Mouse (Mus musculus) heart, postnatal 14 days (tissue): ENCODE measurements around the gene Dcun1d4. TPM values are rescaled to one million over a fixed set of nuclear protein-coding genes. Genes with fewer than 3 reads are reported as not detected.
A peak's percentile ranks its signal among the peaks of the same experiment; 100 is the strongest.

Experiments
- DNase-seq, 2 experiments: peaks; one replicate each; pipeline ENCODE4 v3.0.0; 2021 to 2022
- intact Hi-C: fragments of 180-260 bp; cut with DNase I; formaldehyde crosslinking; loops from one replicate; pipeline ENCODE4 v1.15.1; 2025
- total RNA-seq, 2 experiments: library from RNA; stranded (reverse); gene quantifications; 2 replicates each; pipeline ENCODE4 v1.2.3; 2021

Dcun1d4 gene
- total RNA-seq, 2 experiments from 2014 or later = 15.1 to 17.9 TPM

DNA sequence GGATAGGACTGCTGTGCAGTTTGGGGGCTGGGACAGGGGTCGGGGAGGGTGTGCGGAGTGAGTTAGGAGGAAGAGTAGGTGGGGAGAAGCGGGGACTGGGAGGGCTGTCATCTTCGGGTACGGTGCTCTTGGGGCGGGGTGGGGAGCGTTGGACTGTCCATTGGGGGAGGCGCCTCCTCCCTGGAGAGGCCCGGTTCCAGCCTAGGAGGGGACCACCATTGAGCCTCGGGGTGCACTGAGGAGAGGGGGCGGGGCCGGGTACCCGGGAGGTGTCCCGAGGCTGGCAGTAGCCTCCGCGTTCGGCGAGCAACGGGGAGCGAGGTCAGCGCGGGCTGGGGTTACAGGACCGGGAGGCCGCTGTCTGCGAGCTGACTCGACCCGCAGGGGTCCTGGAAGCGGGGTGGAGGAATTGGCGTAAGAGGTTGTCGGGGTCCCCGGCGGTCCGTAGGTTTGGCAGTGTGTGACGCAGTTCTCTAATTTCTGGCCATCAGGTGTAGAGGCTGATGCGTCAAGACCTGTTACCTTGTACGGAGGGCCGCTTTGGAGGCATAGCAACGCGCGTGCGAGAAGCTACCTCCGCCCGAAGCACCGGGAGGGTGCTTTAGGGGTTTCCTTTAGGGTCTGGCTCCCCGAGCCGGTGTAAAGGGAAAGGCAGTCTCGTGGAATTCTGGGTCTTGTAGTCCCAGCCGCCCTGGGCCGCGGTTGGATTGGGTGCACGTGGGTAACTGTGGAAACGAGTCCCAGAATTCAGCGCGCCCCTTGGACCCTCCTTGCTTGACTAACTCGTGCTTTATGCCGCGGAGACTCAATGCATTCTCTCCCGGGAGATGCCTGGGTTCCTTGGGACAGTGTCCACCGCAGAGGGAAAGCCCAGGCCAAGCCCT, 11.3 kb downstream of the Dcun1d4 start:
- DNase-seq = peak; percentile 80 to 83
- intact Hi-C loops = no loop called here

DNA sequence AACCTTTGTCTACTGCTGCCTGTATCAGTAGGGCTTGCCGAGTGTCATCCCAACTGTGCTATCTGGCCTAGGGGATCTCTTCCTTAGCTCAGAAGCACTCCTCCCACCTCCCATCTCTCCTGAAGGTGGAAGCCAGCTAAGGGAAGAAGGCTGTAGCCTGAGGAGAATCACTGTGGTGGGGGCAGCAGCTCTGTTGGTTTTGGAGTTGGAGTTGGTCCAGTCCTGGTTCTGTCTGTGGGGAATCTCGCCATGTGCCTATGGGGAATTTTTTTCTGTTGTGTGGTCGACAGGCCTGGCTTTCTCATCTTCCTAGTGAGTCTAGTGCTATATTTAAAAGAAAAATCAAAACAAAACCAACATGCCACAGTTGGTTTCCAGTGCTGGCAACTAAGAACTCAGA, 16.6 kb downstream of the Dcun1d4 start:
- intact Hi-C loops = no loop called here
- no peak for DNase-seq

GRCm38 (mm10) chr5:73498559-73498958, 17.8 kb downstream of the Dcun1d4 start:
- DNase-seq = no peak
- intact Hi-C loops = no loop called here

DNA sequence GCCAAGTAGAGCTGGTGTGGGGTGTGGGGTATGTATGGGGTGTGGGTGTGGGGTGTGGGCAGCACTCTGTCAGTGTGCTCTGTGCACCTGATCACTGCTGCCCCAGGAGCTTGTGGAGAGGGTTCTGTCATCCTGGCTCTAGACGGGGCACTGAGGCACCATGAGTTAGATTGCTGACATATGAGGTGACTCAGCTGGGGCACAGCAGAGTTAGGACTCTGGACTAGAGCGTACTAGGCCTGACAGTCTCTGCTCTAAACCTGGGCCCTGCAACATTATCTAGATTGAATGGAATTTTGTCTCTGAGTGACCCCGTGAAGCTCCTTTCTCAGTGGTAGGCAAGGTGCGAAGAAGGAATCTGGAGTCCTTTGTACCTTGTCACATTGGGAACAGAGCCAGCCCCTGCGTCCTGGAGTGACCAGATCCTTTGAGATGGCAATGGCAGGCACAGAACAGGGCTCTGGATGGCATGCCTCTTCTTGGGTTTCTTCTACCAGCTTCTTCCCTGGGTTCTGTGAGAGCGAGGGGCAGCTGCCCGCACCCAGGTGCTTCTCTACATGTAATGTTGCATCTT, 20.2 kb downstream of the Dcun1d4 start:
- peak in 1 of 2 experiments; percentile 10 for DNase-seq
- intact Hi-C loops = no loop called here

- DNase-seq = no peak
- intact Hi-C loops = no loop called here
Observed at GRCm38 (mm10) chr5:73502422-73502821, 21.6 kb downstream of the Dcun1d4 start.

DNA sequence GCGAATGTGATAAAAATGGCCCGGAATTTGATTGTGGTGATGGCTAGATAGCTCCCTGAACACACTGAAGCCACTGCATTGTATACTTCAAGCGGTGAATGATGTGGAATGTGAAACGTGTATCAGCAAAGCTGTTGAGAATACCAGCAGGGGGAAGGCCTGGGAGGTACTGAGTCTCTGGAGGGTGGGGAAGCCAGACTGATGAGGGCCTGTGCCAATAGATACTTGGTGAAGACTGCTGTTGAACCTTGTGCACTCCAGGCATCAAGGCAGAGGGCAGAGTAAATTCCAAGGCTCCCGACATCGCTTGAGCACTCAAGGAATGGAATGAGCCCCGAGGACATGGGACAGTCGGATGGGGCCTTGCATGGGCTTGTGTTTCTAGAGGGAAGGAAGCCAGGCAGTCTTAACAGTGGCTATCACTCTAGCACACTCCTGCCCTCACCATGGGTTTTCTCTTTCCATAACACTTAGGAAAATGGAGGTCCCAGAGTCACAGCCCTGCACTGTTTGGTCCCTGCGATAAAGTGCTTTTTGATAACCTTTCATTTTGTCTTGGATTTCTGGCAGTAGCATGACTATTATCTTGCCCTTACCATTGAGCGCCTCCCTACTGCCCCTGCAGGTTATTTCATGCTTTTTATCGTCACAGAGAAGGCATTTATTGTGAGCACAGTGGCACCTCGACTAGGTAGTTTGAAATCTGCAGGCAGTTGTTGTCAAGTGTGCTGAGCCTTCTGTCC, 22.4 kb downstream of the Dcun1d4 start:
- no peak for DNase-seq
- intact Hi-C loops = no loop called here

GRCm38 (mm10) chr5:73511074-73511473, 30.3 kb downstream of the Dcun1d4 start:
- DNase-seq = no peak

DNA sequence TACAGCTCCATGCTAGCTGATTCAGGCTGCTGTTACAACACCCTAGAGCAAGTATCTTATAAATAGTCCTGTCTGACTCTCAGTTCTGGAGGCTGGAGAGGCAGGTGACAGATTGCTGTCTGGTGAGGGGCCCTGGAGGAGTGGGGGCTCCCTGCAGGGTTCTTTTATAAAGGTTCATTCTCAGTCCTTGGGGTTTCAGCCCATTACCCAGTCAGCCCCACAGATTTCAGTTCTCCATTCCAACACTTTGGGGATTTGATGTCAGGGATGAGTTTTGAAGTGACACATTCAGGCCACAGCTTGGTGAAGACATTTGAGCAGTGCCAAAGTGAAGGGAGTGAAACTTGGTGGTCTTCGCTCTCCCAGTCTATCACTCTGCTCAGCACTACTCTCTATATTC, 31.4 kb downstream of the Dcun1d4 start:
- no peak for DNase-seq
- intact Hi-C loops = no loop called here

More at GRCm38 (mm10) chr5:73511074-73511473, 30.3 kb downstream of the Dcun1d4 start:
- intact Hi-C loops = no loop called here

GRCm38 (mm10) chr5:73512661-73513060, 31.9 kb downstream of the Dcun1d4 start:
- intact Hi-C loops = no loop called here
- DNase-seq = no peak

- intact Hi-C loops = no loop called here
- DNase-seq = no peak
Observed at GRCm38 (mm10) chr5:73514202-73514601, 33.4 kb downstream of the Dcun1d4 start.

- no peak for DNase-seq
- intact Hi-C loops = no loop called here
Observed at GRCm38 (mm10) chr5:73517299-73517698, 36.5 kb downstream of the Dcun1d4 start.

DNA sequence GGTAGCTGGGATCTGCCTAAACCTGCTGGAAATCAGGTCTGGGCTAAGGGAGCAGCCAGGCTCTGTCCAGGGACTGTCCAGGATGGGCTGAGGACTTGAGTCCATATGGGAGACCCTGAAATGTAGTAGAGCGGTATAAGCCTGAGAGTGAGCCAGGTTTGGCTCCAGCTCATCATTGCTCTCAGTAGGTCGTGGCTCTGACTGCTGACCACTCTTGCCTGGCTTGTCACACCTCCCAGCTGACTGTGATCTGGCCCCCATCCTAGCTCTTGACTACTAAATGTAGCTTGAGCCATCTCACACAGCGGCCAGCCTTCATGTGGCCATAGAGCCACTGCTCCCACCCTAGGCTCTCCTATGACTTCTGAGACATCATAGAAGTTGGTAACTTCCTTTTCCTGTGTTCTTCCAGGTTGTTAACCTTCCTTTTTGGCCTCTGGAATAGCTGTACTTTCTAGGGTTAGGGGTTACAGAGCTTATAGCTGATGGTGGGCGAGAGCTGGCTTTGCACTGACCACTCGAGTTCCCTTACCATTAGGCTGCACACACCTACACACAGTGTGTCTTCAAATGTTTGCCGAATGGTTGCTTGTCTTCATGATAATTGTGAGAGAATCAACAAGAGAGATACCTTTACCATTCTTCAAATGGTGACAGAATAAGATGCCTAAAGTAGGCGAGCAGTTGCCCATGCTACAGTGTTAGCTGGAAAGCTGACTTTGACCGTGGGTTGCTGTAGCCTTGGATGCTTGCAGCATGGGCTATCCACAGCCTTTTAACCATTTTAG, 37.8 kb downstream of the Dcun1d4 start:
- DNase-seq = no peak

DNA sequence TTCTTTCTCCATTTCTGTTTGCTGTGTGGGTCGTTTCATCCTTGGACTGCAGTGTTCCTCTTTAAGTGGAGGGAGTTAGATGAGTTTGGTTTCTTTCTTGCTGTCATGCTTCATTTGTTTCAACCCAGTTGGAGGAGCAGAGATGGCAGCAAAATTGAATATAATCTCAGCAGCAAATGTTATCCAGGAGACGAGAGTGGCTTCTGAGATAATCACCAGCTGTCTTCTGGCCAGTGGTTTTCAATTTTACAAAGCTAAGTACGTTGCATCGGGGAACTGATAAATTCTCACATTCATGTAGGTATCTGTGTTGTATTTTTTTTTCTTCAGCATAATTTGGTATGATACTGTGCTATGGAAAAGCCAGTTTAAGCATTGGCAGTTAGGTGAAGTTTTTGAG, 40.0 kb downstream of the Dcun1d4 start:
- DNase-seq = no peak
- intact Hi-C loops = no loop called here

More for the DNA sequence above, 37.8 kb downstream of the Dcun1d4 start:
- intact Hi-C loops = no loop called here

- no peak for DNase-seq
- intact Hi-C loops = no loop called here
Observed at GRCm38 (mm10) chr5:73523227-73523626, 42.4 kb downstream of the Dcun1d4 start.

GRCm38 (mm10) chr5:73524300-73525000, 43.6 kb downstream of the Dcun1d4 start:
- intact Hi-C loops = no loop called here
- no peak for DNase-seq

DNA sequence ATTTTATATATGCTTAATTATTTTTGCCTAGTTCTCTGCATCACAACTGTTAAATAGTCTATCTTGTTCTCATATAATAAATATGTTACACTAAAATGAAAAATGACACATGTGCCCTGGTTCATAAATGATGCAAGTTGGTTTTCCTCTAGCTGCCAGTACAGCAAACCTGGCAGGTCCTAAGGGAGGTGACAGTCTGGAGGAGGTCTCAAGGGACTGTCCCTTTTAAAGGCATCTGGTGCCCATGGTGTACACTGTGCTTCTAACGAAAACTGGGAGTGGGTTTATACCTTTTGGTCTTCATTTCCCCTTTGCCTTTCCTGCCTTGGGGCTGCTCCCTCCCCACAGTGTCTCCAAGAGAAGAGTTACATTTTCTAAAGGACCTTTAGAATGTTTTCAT, 51.4 kb downstream of the Dcun1d4 start:
- intact Hi-C loops = no loop called here
- no peak for DNase-seq

GRCm38 (mm10) chr5:73532879-73533278, 52.1 kb downstream of the Dcun1d4 start:
- no peak for DNase-seq
- intact Hi-C loops = no loop called here

GRCm38 (mm10) chr5:73537669-73538068, 56.9 kb downstream of the Dcun1d4 start:
- intact Hi-C loops = no loop called here
- no peak for DNase-seq

GRCm38 (mm10) chr5:73538586-73539298, 57.9 kb downstream of the Dcun1d4 start:
- intact Hi-C loops = no loop called here
- DNase-seq = no peak
